Mouse (Mus musculus): ENCODE results near the gene Rsg1.

Rsg1 gene

DNA sequence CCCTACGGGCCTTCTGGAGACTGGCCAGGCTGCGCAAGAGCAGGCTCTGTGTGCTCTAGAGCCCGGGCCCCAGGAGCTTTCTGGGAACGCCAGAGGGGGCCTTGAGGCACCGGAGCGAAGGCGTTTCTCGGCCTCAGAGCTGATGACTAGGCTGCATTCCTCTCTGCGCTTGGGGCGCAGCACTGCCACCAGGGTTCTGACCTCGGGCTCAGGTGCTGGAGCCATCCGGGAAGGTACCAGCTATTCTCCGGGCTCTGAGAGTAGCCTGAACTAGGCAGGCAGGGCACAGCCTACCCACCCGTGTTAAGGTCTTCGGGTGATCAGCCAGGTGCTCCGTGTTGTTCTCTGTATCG, 33.2 kb downstream of the Rsg1 start:
- no peak for DNase-seq (ENCODE audit: low read depth, low spot score)

DNA sequence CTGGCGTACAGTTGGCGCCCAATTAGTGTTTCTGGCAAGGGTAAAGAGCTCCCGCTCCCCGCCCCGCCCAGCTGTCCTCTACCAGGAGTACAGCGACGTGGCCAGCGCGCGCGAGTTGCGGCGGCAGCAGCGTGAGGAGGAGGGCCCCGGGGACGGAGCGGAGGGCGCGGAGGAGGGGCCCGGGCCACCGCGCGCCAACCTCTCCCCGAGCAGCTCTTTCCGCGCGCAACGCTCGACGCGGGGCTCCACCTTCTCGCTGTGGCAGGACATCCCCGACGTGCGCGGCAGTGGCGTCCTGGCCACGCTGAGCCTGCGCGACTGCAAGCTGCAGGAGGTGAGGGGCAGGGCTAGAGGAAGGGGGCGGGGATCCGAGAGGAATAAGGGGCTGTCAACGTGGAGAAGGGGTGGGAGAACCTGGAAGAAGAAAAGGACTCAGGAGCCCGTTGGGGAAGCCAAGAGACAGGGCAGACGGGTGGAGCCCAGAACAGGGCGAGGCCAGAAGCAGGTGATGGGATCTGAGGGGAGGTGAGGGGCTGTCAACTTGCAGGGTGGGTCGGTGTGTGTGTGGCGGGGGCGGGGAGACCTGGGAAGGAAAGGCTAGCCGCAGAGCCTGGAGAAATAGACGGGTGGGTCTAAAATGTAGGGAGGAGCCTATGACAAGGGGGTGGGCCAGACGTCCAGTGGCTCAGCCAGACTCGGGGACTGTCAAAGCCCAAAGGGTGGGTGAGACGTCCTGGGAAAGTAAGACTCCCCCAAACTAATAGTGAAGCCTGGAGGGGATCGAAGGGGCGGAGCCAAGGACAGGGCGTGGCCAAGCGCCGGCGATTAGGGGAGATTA, 34.2 kb downstream of the Rsg1 start:
- DNase-seq (ENCODE audit: low read depth, low spot score) = peak; percentile 24

DNA sequence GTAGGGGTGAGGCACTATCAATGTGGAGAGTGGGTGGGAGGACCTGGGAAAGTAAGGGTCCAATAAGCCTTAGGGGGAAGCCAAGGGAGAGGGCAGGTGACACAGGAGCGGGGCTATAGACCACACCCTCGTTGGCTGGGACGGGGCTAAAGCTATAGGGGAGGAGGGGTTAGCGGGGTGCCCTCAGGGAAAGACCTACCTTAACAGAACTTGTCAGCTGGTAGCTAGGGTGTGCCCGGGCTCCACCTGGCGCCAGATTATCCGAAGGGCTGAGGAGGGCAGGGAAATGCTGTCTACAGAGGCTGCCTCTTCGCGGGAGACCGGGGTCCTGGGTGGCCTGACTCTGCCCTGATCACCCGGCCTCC, 34.8 kb downstream of the Rsg1 start:
- DNase-seq (ENCODE audit: low read depth, low spot score) = no peak

DNA sequence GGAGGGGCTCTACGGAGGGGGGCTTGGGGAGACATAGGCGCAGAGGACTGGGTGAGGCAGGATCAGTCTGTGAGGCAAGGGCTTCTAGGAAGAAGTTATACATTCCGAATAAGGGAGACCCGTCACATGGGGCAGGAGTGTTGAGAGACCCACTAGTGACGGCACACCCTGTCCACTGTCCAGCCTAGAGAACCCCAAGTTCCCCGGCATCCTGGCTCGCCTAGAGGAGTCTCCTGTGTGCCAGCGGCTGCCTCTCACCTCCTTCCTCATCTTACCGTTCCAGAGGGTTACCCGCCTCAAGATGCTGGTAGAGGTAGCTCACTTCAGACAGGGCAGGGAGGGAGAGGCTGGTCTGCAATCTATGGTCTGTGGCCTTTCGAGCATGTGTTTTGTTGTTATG, 35.6 kb downstream of the Rsg1 start:
- no peak for DNase-seq (ENCODE audit: low read depth, low spot score)

DNA sequence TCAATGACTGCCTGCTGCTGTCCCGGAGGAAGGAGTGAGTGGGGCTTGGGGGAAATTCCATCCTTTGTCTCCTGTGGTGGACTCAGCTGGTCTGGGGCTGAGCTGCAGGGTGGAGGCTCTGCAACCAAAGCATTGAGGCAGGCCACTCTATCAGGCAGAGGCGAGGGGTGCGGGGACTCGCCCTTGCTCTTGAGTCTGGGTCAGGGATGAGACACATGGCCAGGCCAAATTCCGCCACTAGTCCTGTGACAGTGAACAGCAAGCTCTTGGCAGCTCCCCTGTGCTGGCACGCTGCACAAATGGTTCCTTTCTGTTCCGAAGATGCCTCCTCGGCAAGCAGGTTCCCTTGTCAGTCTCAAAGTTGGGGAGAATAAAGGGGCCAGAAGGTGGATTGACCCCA, 37.3 kb downstream of the Rsg1 start:
- DNase-seq (ENCODE audit: low read depth, low spot score) = no peak

DNA sequence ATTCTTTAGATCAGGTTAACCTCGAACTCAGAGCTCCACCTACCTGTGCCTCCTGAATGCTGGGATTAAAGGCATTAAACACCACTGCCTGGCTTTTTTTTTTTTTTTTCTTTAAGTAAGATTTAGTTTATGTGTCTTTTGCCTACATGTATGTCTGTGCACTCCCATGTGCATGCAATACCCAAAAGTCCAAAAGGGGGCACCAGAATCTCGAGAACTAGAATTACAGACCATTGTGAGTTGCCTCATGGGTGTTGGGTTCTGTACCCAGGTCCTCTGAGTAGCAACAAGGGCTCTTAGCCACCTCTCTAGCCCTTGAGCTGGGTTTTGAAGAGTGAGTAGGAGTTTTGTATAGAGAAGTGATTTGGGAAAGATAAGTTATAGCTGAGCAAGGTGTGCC, 38.9 kb downstream of the Rsg1 start:
- no peak for DNase-seq (ENCODE audit: low read depth, low spot score)

DNA sequence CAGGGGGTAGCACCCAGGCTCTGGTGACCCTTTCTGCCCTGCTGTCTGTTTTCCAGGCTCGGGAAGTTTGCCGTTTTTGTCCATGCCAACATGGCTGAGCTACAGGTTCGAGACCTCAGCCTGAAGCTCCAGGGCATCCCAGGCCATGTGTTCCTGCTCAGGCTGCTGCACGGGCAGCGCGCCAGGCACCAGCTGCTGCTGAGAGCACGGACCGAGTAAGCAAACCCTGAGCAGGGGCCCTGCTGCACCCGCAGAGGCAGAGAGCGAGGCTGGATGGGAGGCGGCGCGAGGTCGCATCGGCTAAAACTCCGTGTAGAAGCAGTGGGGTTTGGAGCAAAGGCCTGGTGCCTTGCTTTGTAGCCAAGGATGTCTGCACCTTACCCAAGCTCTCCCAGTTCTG, 40.5 kb downstream of the Rsg1 start:
- no peak for DNase-seq (ENCODE audit: low read depth, low spot score)

DNA sequence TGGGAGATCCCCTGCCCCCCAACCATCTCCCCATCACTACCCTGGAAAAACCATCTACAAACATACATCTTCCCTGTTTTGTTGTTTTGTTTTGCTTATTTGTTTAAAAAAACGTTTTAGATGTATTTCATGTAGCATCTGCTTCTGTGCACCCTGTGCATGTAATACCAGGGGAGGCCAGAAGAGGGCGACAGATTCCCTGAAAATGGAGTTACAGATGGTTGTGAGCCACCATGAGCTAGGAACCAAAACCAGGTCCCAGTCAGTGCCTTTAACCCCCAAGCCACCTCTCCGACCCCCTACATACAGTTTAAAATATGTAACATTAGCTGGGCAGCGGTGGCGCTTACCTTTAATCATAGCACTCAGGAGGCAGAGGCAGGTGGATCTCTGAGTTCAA, 43.7 kb downstream of the Rsg1 start:
- no peak for DNase-seq (ENCODE audit: low read depth, low spot score)

DNA sequence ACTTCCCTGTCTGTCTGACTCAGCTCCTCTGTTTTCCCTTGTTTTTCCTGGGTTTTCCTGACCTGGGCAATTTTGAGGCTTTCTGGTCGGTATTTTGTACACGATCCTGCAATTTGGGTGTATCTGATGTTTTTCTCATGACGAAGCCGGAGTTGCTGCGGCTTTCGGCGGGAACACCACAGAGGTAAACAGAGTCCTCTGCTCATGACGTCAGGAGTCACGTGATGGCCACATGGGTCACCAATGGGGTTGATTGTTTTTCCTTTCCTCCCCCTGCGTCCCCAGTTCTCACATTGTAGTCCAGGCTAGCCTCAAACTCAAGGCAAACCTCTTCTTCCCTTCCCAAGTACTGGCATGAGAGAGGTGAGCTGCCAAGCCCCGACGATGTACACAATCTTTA, 45.7 kb downstream of the Rsg1 start:
- no peak for DNase-seq (ENCODE audit: low read depth, low spot score)

DNA sequence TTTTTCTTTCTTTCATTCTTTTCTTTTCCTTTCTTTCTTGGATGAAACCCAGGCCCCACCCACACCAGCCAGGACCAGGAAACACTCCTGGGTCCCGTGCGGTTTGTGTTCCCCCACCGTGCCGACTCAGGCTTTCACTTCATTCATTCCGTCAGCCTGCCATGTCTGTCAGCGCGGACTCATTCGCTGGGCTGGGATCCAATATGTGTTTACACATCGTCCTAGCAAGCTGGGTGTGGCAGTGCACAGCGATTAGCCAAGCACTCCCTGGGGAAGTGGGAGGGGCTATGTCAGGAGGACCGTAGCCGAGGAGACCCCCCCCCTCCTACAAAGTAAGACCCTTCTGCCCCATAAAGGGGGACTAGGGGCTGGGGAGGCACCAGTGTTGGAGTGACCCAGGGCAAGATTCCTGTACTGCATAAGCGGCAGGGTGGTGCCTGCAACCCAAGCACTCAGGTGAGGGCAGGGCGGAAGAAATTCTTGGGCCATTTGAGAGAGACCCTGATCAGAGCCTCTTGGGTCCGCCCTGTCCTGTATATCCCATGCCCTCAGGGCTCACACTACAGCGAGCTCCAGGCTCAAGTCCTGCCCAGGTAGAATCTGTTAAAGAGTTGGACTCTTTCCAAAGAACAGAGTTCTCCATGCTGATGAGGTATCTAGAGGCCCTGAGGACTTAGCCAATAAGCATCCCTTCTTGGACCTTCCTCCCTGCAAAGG, 46.4 kb downstream of the Rsg1 start:
- no peak for DNase-seq (ENCODE audit: low read depth, low spot score)

DNA sequence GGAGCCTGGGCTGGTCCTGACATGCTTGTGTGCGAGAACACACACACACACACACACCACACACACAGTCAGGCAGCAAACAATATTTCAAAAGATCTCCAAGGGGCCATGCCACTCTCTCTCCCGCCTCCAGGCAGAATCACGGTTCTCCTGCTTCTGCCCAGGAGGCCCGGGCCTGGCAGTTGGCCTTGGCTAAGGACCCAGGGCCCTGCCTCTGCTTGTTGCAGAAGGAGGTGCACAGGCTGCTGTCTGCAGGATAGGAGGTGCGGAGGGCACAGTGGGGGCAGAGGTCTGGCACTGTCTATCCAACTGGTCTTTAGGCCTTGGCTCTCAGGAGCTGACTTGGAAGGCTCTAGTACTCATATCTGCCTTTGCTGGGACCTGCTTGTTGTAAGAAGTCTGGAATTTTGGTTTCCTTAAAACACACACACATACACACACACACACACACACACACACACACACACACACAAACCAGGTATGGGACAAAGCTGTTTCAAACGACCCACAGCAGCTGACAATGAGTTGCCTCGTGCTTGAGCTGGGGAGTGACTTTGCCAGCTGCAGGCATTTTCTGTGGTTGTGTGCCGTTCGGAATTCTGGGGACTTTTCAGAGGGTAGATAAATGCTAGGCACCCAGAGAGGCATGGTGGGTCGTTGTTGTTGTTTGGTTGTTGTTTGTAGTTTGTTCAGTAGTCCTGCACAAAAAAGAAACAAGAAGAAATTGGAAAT, 49.3 kb downstream of the Rsg1 start:
- DNase-seq (ENCODE audit: low read depth, low spot score) = no peak

DNA sequence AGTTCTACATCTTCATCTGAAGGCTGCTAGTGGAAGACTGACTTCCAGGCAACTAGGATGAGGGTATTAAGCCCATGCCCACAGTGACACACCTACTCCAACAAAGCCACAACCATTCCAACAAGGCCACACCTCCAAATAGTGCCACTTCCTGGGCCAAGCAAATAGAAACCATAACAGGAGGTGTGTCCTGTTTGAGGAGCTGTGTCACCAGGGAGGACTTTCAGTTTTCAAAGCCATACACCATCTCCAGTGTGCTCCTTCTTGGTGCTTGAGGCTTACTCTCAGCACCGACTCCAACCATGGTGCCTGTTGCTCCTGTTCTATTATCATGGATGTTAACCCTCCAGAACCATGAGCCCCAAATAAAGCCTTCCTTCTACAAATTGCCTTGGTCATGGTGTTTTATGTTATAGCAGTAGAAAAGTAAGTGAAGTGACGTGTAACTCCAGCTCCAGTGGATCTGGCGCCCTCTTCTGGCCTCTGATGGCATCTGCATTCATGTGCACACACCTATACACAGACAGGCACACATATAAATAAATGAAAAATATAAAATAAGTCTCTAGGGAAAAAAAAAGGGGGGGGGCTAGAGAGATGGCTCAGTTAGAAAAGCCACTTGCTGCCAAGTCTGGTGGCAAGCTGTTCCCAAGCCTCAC, 52.4 kb downstream of the Rsg1 start:
- no peak for DNase-seq (ENCODE audit: low read depth, low spot score)

DNA sequence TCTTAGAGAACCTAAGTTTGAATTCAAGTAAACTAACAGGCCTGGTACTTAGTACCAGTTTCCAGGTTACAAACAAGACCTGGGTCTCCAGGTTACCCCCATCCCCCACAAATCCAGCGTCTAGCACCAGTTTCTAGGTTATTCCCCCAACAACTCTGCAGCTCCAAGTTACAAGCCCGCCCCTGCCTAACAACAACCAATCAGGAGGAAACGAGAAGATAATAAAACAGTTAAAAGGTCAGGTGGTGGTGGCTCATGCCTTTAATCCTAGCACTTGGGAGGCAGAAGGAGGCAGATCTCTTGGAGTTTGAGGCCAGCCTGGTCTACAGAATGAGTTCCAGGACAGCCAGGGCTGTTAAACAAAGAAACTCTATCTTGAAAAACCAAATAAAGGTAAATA, 53.5 kb downstream of the Rsg1 start:
- DNase-seq (ENCODE audit: low read depth, low spot score) = no peak

DNA sequence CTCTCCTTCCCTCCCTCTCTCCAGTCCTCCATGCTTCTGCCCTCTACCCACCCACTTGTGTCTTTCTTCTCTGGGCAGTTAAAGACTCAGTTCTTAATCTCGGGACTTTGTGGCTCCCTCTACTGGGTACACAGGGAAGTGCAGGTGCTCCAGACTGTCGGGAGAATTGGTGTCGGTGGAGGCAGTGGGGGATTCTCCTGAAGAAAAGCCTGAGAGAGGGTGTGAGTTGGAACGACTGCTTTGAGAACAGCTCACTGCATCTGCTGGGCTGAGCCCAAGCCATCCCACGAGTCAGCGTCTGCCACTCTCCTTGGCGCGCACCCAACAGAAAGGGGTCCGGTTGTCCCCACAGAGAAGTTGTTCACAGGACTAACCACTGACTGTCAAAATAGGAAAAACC, 54.1 kb downstream of the Rsg1 start:
- DNase-seq (ENCODE audit: low read depth, low spot score) = peak; percentile 51

DNA sequence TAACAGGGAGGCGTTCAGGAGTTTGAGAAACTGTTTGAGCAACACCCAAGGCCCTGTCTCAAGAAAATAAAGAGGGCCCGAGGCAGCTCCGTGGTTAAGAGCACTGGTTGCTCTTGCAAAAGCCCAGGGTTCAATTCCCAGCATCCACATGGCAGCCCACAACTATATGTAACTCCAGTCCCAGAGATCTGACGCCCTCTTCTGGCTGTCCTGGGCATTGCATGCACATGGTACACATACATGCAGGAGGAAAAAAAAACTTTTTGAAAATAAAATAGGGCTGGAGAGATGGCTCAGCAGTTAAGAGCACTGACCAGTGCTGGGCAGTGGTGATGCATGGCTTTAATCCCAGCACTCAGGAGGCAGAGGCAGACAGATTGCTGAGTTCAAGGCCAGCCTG, 54.6 kb downstream of the Rsg1 start:
- no peak for DNase-seq (ENCODE audit: low read depth, low spot score)

DNA sequence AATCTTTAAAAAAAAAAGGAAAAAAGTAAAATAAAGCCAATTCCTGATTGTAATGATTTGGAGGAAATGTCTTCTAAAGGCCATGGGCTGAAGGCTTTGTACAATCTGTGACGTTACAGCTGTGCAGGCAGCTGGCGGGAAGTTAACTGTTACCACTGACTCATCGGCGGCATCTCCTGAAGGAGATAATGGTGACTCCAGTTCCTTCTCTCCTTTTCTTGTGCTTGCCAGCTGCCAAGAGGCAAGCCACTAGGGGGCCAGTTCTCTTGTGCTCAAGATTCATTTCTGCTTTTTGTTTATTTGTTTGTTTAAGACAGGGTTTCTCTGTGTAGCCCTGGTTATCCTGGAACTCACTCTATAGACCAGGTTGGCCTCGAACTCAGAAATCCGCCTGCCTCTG, 55.3 kb downstream of the Rsg1 start:
- no peak for DNase-seq (ENCODE audit: low read depth, low spot score)

DNA sequence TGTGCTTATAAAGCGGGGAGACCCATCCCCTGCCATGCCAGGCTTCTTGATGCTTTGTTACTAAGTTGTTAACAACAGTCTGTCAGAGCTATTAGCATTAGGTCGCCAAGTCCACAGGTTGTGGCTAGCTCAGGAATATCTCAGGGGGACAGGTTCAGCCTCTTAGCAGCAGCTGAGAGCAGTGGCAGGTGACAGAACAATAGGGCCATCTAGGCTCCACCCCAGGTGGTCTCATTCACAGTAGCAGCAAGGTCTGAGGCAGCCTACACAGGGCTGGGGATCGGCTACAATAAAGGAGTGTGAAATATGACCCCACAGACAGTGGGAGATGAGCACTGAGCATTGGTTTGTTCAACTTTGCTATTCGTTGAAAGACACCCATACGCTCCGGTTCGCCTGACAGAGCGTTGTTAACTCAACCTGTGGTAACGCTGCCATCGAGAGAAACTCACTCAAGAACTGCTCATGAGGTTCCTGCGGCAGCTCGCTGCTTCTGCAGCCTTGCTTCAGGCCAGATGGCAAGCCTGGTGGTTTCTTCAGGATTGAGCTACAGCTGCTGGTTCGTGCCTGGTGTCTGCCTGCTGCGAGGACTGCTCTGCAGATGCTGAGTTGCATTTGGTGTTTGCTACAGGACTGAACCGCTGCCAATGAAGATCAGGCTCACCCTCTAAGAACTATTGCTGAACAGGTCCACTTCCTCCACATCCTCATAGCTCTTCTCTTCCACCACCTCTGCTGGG, 56.6 kb downstream of the Rsg1 start:
- DNase-seq (ENCODE audit: low read depth, low spot score) = no peak

DNA sequence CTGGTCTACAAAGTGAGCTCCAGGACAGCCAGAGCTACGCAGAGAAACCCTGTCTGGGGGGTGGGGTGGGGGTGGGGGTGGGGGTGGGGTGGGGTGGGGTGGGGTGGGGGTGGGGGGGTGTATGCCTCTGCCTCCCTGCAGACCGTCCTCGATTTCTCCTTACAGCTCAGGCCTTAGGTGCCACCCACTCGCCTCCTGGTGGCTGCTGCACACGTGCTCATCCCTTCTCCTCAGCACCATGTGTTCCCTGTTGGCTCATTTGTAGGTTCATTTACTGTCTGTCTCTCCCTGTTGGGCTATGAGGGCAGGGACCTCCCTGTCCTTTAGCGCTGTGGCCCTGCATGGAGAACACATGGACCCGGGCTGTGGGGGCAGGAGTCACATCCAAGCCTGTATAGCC, 57.5 kb downstream of the Rsg1 start:
- DNase-seq (ENCODE audit: low read depth, low spot score) = no peak

DNA sequence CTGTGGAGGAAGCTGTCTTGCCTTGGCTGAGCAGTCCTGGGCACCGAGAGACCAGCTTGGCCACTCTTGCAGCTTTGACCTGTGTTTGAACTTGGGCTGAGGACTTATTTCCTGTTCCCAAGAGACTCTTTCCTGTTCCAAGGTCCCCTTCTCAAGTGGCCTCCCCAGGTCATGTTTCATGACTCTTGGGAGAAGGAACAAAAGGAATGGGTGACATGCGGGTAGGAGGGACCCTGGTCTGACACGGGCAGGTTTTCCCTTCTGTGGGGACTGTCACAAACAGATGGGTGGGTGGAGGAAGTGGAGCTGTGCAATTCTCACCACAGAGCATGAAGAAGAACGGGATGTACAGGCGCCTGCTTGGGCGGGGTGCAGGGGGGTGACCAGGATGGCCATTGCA, 58.0 kb downstream of the Rsg1 start:
- DNase-seq (ENCODE audit: low read depth, low spot score) = no peak

DNA sequence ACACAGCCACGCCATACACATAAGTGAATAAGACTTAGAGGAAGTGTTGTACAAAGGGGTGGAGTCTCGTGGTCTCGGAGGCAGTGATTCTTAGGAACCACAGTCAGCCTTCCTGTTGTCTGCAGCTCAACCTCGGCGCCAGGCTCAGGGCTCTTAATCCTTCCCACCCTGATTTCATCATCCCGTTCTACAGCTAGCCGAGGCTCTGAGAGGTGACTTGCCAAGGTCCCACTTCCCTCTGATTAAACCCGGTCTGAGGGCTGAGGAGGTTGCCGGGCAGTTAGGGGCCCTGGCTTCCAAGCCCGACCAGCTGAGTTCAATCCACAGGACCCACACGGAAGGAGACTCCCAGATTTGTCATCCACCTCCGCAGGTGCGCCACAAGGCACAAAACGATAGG, 59.1 kb downstream of the Rsg1 start:
- DNase-seq (ENCODE audit: low read depth, low spot score) = peak; percentile 80

DNA sequence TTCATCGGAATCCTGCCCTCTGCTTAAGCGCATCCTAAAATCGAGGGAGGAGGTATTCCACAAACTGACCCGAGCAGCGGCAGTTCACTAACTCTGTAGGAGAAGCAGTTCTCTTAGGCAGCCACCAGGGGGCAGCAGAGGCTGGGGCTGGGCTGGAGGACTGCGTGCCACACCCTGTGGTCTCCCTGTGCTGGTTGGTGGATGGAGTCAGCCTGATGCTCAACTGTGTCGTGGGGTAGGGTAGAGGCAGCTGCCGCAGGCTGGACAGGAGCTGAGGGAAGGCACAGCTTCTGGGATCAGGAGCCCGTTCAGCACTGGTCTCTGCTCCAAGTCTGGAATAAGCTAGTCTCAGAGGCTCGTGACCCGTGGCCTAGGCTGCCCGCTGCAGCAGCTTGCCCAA, 59.5 kb downstream of the Rsg1 start:
- DNase-seq (ENCODE audit: low read depth, low spot score) = peak; percentile 80

Data from CD4-positive helper T cell, adult 2 months (primary cell).